Mouse (Mus musculus) frontal cortex, postnatal 36 days (tissue): ENCODE data around the gene Crtc3.

Source experiments
- DNase-seq, 2 experiments: peaks; one replicate each; pipeline ENCODE4 v3.0.0; 2022; ENCODE audit warnings: low spot score in 2 of 2

The Crtc3 gene

GRCm38 (mm10) chr7:80685639-80686038 is 3.0 kb downstream of the Crtc3 start:
- no peak for DNase-seq

GRCm38 (mm10) chr7:80682630-80683029 is 6.0 kb downstream of the Crtc3 start:
- no peak for DNase-seq

GRCm38 (mm10) chr7:80680218-80680847 is 8.3 kb downstream of the Crtc3 start:
- no peak for DNase-seq

GRCm38 (mm10) chr7:80672323-80672722 is 16.4 kb downstream of the Crtc3 start:
- no peak for DNase-seq

- DNase-seq: no peak
Measured at GRCm38 (mm10) chr7:80670889-80671288, 17.8 kb downstream of the Crtc3 start.

GRCm38 (mm10) chr7:80667190-80667589 is 21.5 kb downstream of the Crtc3 start:
- no peak for DNase-seq

- no peak for DNase-seq
Measured at GRCm38 (mm10) chr7:80666198-80666915, 22.3 kb downstream of the Crtc3 start.

- DNase-seq: no peak
Measured at GRCm38 (mm10) chr7:80661082-80661481, 27.6 kb downstream of the Crtc3 start.

- DNase-seq: peak; percentile 30 to 72
Measured at GRCm38 (mm10) chr7:80660619-80661018, 28.1 kb downstream of the Crtc3 start.

GRCm38 (mm10) chr7:80657896-80658295 is 30.8 kb downstream of the Crtc3 start:
- no peak for DNase-seq

- DNase-seq: peak in 1 of 2 experiments; percentile 41
Measured at GRCm38 (mm10) chr7:80655350-80656013, 33.2 kb downstream of the Crtc3 start.

GRCm38 (mm10) chr7:80654926-80655325 is 33.8 kb downstream of the Crtc3 start:
- no peak for DNase-seq

- DNase-seq: no peak
Measured at GRCm38 (mm10) chr7:80654393-80654792, 34.3 kb downstream of the Crtc3 start.

GRCm38 (mm10) chr7:80653971-80654370 is 34.7 kb downstream of the Crtc3 start:
- no peak for DNase-seq

GRCm38 (mm10) chr7:80653077-80653476 is 35.6 kb downstream of the Crtc3 start:
- DNase-seq: no peak

- DNase-seq: no peak
Measured at GRCm38 (mm10) chr7:80652289-80652688, 36.4 kb downstream of the Crtc3 start.

GRCm38 (mm10) chr7:80647437-80647871 is 41.2 kb downstream of the Crtc3 start:
- peak; percentile 35 to 40 for DNase-seq

- no peak for DNase-seq
Measured at GRCm38 (mm10) chr7:80646093-80647025, 42.3 kb downstream of the Crtc3 start.

GRCm38 (mm10) chr7:80642976-80643666 is 45.6 kb downstream of the Crtc3 start:
- DNase-seq: no peak

GRCm38 (mm10) chr7:80642552-80642951 is 46.1 kb downstream of the Crtc3 start:
- DNase-seq: no peak

- DNase-seq: no peak
Measured at GRCm38 (mm10) chr7:80641899-80642298, 46.8 kb downstream of the Crtc3 start.
